Mouse (Mus musculus) forebrain, embryonic 10.5 days (tissue): ENCODE results near the gene Vps35l. TPM values are rescaled to one million over a fixed set of nuclear protein-coding genes. Genes with fewer than 3 reads are reported as not detected.

Experiments
- DNase-seq: peaks from one replicate; pipeline ENCODE4 v3.0.0-alpha.2; 2017; ENCODE audit warnings: low spot score; ENCODE audit errors: extremely low spot score
- H3K27ac ChIP-seq: fragments of 300-500 bp; sonication (generic); 2 replicates; pipeline ENCODE4 v1.5.1; 2016; ENCODE audit warnings: mild to moderate bottlenecking
- H3K27me3 ChIP-seq: fragments of 300-500 bp; sonication (generic); 2 replicates; pipeline ENCODE4 v1.6.1; 2016; ENCODE audit warnings: mild to moderate bottlenecking; ENCODE audit not compliant: poor library complexity, severe bottlenecking
- H3K36me3 ChIP-seq: fragments of 300-500 bp; sonication (generic); replicated peaks from 2 replicates; pipeline ENCODE4 v1.6.1; 2016; ENCODE audit warnings: mild to moderate bottlenecking, moderate library complexity
- H3K4me1 ChIP-seq: fragments of 300-500 bp; sonication (generic); 2 replicates; pipeline ENCODE4 v1.6.1; 2016
- H3K4me3 ChIP-seq: fragments of 300-500 bp; sonication (generic); 2 replicates; pipeline ENCODE4 v1.5.1; 2016; ENCODE audit warnings: mild to moderate bottlenecking, moderate library complexity
- H3K9me3 ChIP-seq: fragments of 300-500 bp; sonication (generic); 2 replicates; pipeline ENCODE4 v1.6.1; 2016; ENCODE audit warnings: mild to moderate bottlenecking, moderate library complexity
- WGBS: fragments of 180-500 bp; shearing (Covaris S2); methylation state at CpG from one replicate; pipeline ENCODE4 v1.1.7; 2016; 5-methylcytosine and 5-hydroxymethylcytosine counted together
- polyA plus RNA-seq: library from polyadenylated mRNA; unstranded; fragments of >200 nt; fragmentation: Nextera tagmentation; extraction: Ambion mirVana; gene quantifications from 2 replicates; pipeline ENCODE4 v1.2.1, GENCODE M21; 2016

Gene Vps35l
- polyA plus RNA-seq, 1 experiment from 2014 or later: 63.1 TPM

GRCm38 (mm10) chr7:118817741-118818140 lies 77.7 kb downstream of the Vps35l start:
- 91% methylated on average over 7 of the region's 7 CpGs for WGBS
- Histone ChIP-seq H3K4me3 (no peak overlapping the region), H3K27ac (no peak overlapping the region), H3K4me1 (peaks cover 3% of the 10 kb centered on the region; the same call in 1 of the 2 replicates), H3K27me3 (no peaks in the 10 kb centered on the region), H3K36me3 (peaks cover 39% of the 10 kb centered on the region), H3K9me3 (no peaks in the 10 kb centered on the region)
- DNase-seq: no peak

- WGBS: 86% methylated on average over 1 of the region's 1 CpGs
- no peak overlapping the region for H3K27ac ChIP-seq
- H3K27me3 ChIP-seq: no peaks in the 10 kb centered on the region
- peaks cover 9% of the 10 kb centered on the region for H3K4me1 ChIP-seq
- DNase-seq: no peak
- H3K9me3 ChIP-seq: no peaks in the 10 kb centered on the region
- no peak overlapping the region for H3K4me3 ChIP-seq
- H3K36me3 ChIP-seq: peaks cover 27% of the 10 kb centered on the region
Observed at GRCm38 (mm10) chr7:118819666-118820065, 79.6 kb downstream of the Vps35l start.

GRCm38 (mm10) chr7:118821356-118821755 lies 81.3 kb downstream of the Vps35l start:
- no peaks in the 10 kb centered on the region for H3K27me3 ChIP-seq
- H3K27ac ChIP-seq: no peak overlapping the region
- DNase-seq: no peak

GRCm38 (mm10) chr7:118821887-118822556 lies 82.0 kb downstream of the Vps35l start:
- H3K27me3 ChIP-seq: no peaks in the 10 kb centered on the region

More at GRCm38 (mm10) chr7:118821356-118821755, 81.3 kb downstream of the Vps35l start:
- H3K9me3 ChIP-seq: no peaks in the 10 kb centered on the region
- peaks cover 24% of the 10 kb centered on the region for H3K36me3 ChIP-seq
- no peak overlapping the region for H3K4me3 ChIP-seq
- peaks cover 17% of the 10 kb centered on the region for H3K4me1 ChIP-seq
- WGBS: 85% methylated on average over 7 of the region's 7 CpGs

GRCm38 (mm10) chr7:118824451-118824850 lies 84.4 kb downstream of the Vps35l start:
- Histone ChIP-seq H3K4me1 (peaks cover 40% of the 10 kb centered on the region), H3K27ac (peak overlapping the region; percentile 56), H3K27me3 (no peaks in the 10 kb centered on the region), H3K9me3 (no peaks in the 10 kb centered on the region), H3K4me3 (no peak overlapping the region), H3K36me3 (peaks cover 19% of the 10 kb centered on the region)
- WGBS: 64% methylated on average over 7 of the region's 7 CpGs
- DNase-seq: no peak

More at GRCm38 (mm10) chr7:118821887-118822556, 82.0 kb downstream of the Vps35l start:
- DNase-seq: no peak
- peaks cover 31% of the 10 kb centered on the region for H3K36me3 ChIP-seq
- no peaks in the 10 kb centered on the region for H3K9me3 ChIP-seq
- 94% methylated on average over 12 of the region's 12 CpGs for WGBS
- no peak overlapping the region for H3K27ac ChIP-seq
- peaks cover 20% of the 10 kb centered on the region for H3K4me1 ChIP-seq
- H3K4me3 ChIP-seq: no peak overlapping the region

- H3K27ac ChIP-seq: peak overlapping the region; percentile 75
- peak; percentile 27 for DNase-seq
Observed at GRCm38 (mm10) chr7:118827975-118828416, 88.0 kb downstream of the Vps35l start.

GRCm38 (mm10) chr7:118837901-118838300 lies 97.9 kb downstream of the Vps35l start:
- H3K36me3 ChIP-seq: peaks cover 96% of the 10 kb centered on the region
- WGBS: 87% methylated on average over 5 of the region's 5 CpGs
- no peak overlapping the region for H3K4me3 ChIP-seq
- no peak overlapping the region for H3K27ac ChIP-seq
- H3K4me1 ChIP-seq: no peaks in the 10 kb centered on the region
- H3K9me3 ChIP-seq: no peaks in the 10 kb centered on the region
- DNase-seq: no peak
- H3K27me3 ChIP-seq: no peaks in the 10 kb centered on the region

More at GRCm38 (mm10) chr7:118827975-118828416, 88.0 kb downstream of the Vps35l start:
- Histone ChIP-seq H3K36me3 (peaks cover 21% of the 10 kb centered on the region), H3K4me3 (no peak overlapping the region), H3K27me3 (no peaks in the 10 kb centered on the region), H3K4me1 (peaks cover 40% of the 10 kb centered on the region), H3K9me3 (no peaks in the 10 kb centered on the region)
- 33% methylated on average over 5 of the region's 5 CpGs for WGBS

GRCm38 (mm10) chr7:118841030-118841745 lies 101.2 kb downstream of the Vps35l start:
- Histone ChIP-seq H3K4me3 (no peak overlapping the region), H3K27me3 (no peaks in the 10 kb centered on the region), H3K4me1 (no peaks in the 10 kb centered on the region), H3K27ac (no peak overlapping the region), H3K9me3 (no peaks in the 10 kb centered on the region), H3K36me3 (peaks cover 99% of the 10 kb centered on the region)
- no peak for DNase-seq
- 88% methylated on average over 8 of the region's 8 CpGs for WGBS

- H3K27me3 ChIP-seq: no peaks in the 10 kb centered on the region
- 61% methylated on average over 1 of the region's 1 CpGs for WGBS
- no peak overlapping the region for H3K27ac ChIP-seq
- DNase-seq: no peak
- H3K4me1 ChIP-seq: no peaks in the 10 kb centered on the region
- H3K9me3 ChIP-seq: no peaks in the 10 kb centered on the region
- no peak overlapping the region for H3K4me3 ChIP-seq
- H3K36me3 ChIP-seq: peaks cover 99% of the 10 kb centered on the region
Observed at GRCm38 (mm10) chr7:118841796-118842195, 101.8 kb downstream of the Vps35l start.

GRCm38 (mm10) chr7:118842938-118843337 lies 102.9 kb downstream of the Vps35l start:
- Histone ChIP-seq H3K27ac (no peak overlapping the region), H3K36me3 (peaks cover 99% of the 10 kb centered on the region), H3K27me3 (no peaks in the 10 kb centered on the region), H3K4me3 (no peak overlapping the region), H3K4me1 (no peaks in the 10 kb centered on the region), H3K9me3 (no peaks in the 10 kb centered on the region)
- no peak for DNase-seq
- WGBS: 89% methylated on average over 4 of the region's 4 CpGs

- no peak for DNase-seq
- peaks cover 100% of the 10 kb centered on the region for H3K36me3 ChIP-seq
- H3K27ac ChIP-seq: no peak overlapping the region
- H3K4me1 ChIP-seq: no peaks in the 10 kb centered on the region
- H3K27me3 ChIP-seq: no peaks in the 10 kb centered on the region
- H3K9me3 ChIP-seq: no peaks in the 10 kb centered on the region
- WGBS: 88% methylated on average over 5 of the region's 5 CpGs
- H3K4me3 ChIP-seq: no peak overlapping the region
Observed at GRCm38 (mm10) chr7:118845141-118845540, 105.1 kb downstream of the Vps35l start.

GRCm38 (mm10) chr7:118846329-118846728 lies 106.3 kb downstream of the Vps35l start:
- Histone ChIP-seq H3K4me1 (no peaks in the 10 kb centered on the region), H3K36me3 (peaks cover 100% of the 10 kb centered on the region), H3K4me3 (no peak overlapping the region), H3K27ac (no peak overlapping the region), H3K27me3 (no peaks in the 10 kb centered on the region), H3K9me3 (no peaks in the 10 kb centered on the region)
- no peak for DNase-seq
- WGBS: 95% methylated on average over 4 of the region's 4 CpGs

GRCm38 (mm10) chr7:118848796-118849195 lies 108.8 kb downstream of the Vps35l start:
- no peak for DNase-seq
- H3K36me3 ChIP-seq: peaks cover 100% of the 10 kb centered on the region

More at GRCm38 (mm10) chr7:118848796-118849195, 108.8 kb downstream of the Vps35l start:
- 88% methylated on average over 10 of the region's 10 CpGs for WGBS
- Histone ChIP-seq H3K27ac (no peak overlapping the region), H3K27me3 (no peaks in the 10 kb centered on the region), H3K4me1 (peaks cover 2% of the 10 kb centered on the region), H3K4me3 (no peak overlapping the region), H3K9me3 (no peaks in the 10 kb centered on the region)
